Mouse (Mus musculus): Measurements from ENCODE around the gene Gm11733. TPM values are rescaled to one million over a fixed set of nuclear protein-coding genes. Genes with fewer than 3 reads are reported as not detected.

Gm11733 gene
- polyA plus RNA-seq, 1 experiment from 2014 or later, result 0.09 TPM

Other genes with a start within 250 kb of the Gm11733 start
- 20.5 and 23.6 TPM in 2 replicates for gene Tnrc6c, start 169.9 kb downstream of the Gm11733 start, polyA plus RNA-seq (2015; fragmentation: Nextera tagmentation; extraction: Ambion mirVana)

Data from neural tube, embryonic 15.5 days (tissue).